Mouse (Mus musculus): ENCODE measurements at regions not wholly inside any gene's neighbourhood (a gene's known extent, or its start where the extent isn't known, plus 50 kb on each side); places are given as distances from the start of the nearest gene placed in this dataset.

- Histone ChIP-seq H3K27ac (ENCODE audit: low read depth, low read length) (no peak overlapping the region), H3K4me2 (replicated peaks; ENCODE audit: low read depth, low read length) (no peak overlapping the region), H3K4me3 (ENCODE audit: low read depth, low read length) (no peak overlapping the region), H3K27me3 (ENCODE audit: control insufficient read depth, insufficient read depth, low read length) (no peaks in the 10 kb centered on the region), H3K36me3 (ENCODE audit: control insufficient read depth, insufficient read depth, low read length) (no peaks in the 10 kb centered on the region), H3K4me1 (replicated peaks; ENCODE audit: control insufficient read depth, insufficient read depth, low read length) (no peaks in the 10 kb centered on the region), H3K9me3 (ENCODE audit: control insufficient read depth, low read length) (no peaks in the 10 kb centered on the region), H3K9ac (ENCODE audit: low read depth, low read length) (no peak overlapping the region)
- no peak for ATAC-seq (ENCODE audit: low FRiP score)
- no peak for DNase-seq (ENCODE audit: low spot score)
- 78% methylated on average over 2 of the region's 2 CpGs for WGBS
Observed at GRCm38 (mm10) chr3:149496122-149496521, 505.8 kb upstream of the Adgrl2 start.

- WGBS: 87% methylated on average over 4 of the region's 4 CpGs
- H3K4me1 ChIP-seq (replicated peaks; ENCODE audit: control insufficient read depth, insufficient read depth, low read length): no peaks in the 10 kb centered on the region
- no peaks in the 10 kb centered on the region for H3K36me3 ChIP-seq (ENCODE audit: control insufficient read depth, insufficient read depth, low read length)
- no peak overlapping the region for H3K4me2 ChIP-seq (replicated peaks; ENCODE audit: low read depth, low read length)
- H3K4me3 ChIP-seq (ENCODE audit: low read depth, low read length): no peak overlapping the region
- H3K9me3 ChIP-seq (ENCODE audit: control insufficient read depth, low read length): no peaks in the 10 kb centered on the region
- DNase-seq (ENCODE audit: low spot score): no peak
- no peaks in the 10 kb centered on the region for H3K27me3 ChIP-seq (ENCODE audit: control insufficient read depth, insufficient read depth, low read length)
- no peak for ATAC-seq (ENCODE audit: low FRiP score)
- H3K27ac ChIP-seq (ENCODE audit: low read depth, low read length): no peak overlapping the region
- H3K9ac ChIP-seq (ENCODE audit: low read depth, low read length): no peak overlapping the region
Observed at GRCm38 (mm10) chr3:149488147-149488546, 497.8 kb upstream of the Adgrl2 start.

- Histone ChIP-seq H3K4me2 (replicated peaks; ENCODE audit: low read depth, low read length) (no peak overlapping the region), H3K27me3 (ENCODE audit: control insufficient read depth, insufficient read depth, low read length) (no peaks in the 10 kb centered on the region), H3K4me1 (replicated peaks; ENCODE audit: control insufficient read depth, insufficient read depth, low read length) (no peaks in the 10 kb centered on the region), H3K9me3 (ENCODE audit: control insufficient read depth, low read length) (no peaks in the 10 kb centered on the region), H3K9ac (ENCODE audit: low read depth, low read length) (no peak overlapping the region), H3K4me3 (ENCODE audit: low read depth, low read length) (no peak overlapping the region), H3K36me3 (ENCODE audit: control insufficient read depth, insufficient read depth, low read length) (no peaks in the 10 kb centered on the region), H3K27ac (ENCODE audit: low read depth, low read length) (no peak overlapping the region)
- DNase-seq (ENCODE audit: low spot score) (no peak), ATAC-seq (ENCODE audit: low FRiP score) (no peak)
- WGBS: 80% methylated on average over 4 of the region's 4 CpGs
Observed at GRCm38 (mm10) chr3:149485406-149485805, 495.1 kb upstream of the Adgrl2 start.

- 69% methylated on average over 2 of the region's 2 CpGs for WGBS
- no peak overlapping the region for H3K27ac ChIP-seq (ENCODE audit: low read depth, low read length)
- no peak overlapping the region for H3K4me2 ChIP-seq (replicated peaks; ENCODE audit: low read depth, low read length)
- ATAC-seq (ENCODE audit: low FRiP score) (no peak), DNase-seq (ENCODE audit: low spot score) (no peak)
- no peaks in the 10 kb centered on the region for H3K9me3 ChIP-seq (ENCODE audit: control insufficient read depth, low read length)
- H3K9ac ChIP-seq (ENCODE audit: low read depth, low read length): no peak overlapping the region
- no peaks in the 10 kb centered on the region for H3K4me1 ChIP-seq (replicated peaks; ENCODE audit: control insufficient read depth, insufficient read depth, low read length)
- no peaks in the 10 kb centered on the region for H3K27me3 ChIP-seq (ENCODE audit: control insufficient read depth, insufficient read depth, low read length)
- H3K4me3 ChIP-seq (ENCODE audit: low read depth, low read length): no peak overlapping the region
- H3K36me3 ChIP-seq (ENCODE audit: control insufficient read depth, insufficient read depth, low read length): no peaks in the 10 kb centered on the region
Observed at GRCm38 (mm10) chr3:149484319-149484718, 494.0 kb upstream of the Adgrl2 start.

- no peak overlapping the region for H3K4me2 ChIP-seq (replicated peaks; ENCODE audit: low read depth, low read length)
- H3K4me1 ChIP-seq (replicated peaks; ENCODE audit: control insufficient read depth, insufficient read depth, low read length): no peaks in the 10 kb centered on the region
- no peaks in the 10 kb centered on the region for H3K9me3 ChIP-seq (ENCODE audit: control insufficient read depth, low read length)
- H3K4me3 ChIP-seq (ENCODE audit: low read depth, low read length): no peak overlapping the region
- WGBS: 84% methylated on average over 2 of the region's 2 CpGs
- no peaks in the 10 kb centered on the region for H3K27me3 ChIP-seq (ENCODE audit: control insufficient read depth, insufficient read depth, low read length)
- no peak overlapping the region for H3K9ac ChIP-seq (ENCODE audit: low read depth, low read length)
- H3K36me3 ChIP-seq (ENCODE audit: control insufficient read depth, insufficient read depth, low read length): no peaks in the 10 kb centered on the region
- DNase-seq (ENCODE audit: low spot score) (no peak), ATAC-seq (ENCODE audit: low FRiP score) (no peak)
- H3K27ac ChIP-seq (ENCODE audit: low read depth, low read length): no peak overlapping the region
Observed at GRCm38 (mm10) chr3:149476151-149476550, 485.8 kb upstream of the Adgrl2 start.

- Histone ChIP-seq H3K4me2 (replicated peaks; ENCODE audit: low read depth, low read length) (no peak overlapping the region), H3K4me1 (replicated peaks; ENCODE audit: control insufficient read depth, insufficient read depth, low read length) (no peaks in the 10 kb centered on the region), H3K27ac (ENCODE audit: low read depth, low read length) (no peak overlapping the region), H3K27me3 (ENCODE audit: control insufficient read depth, insufficient read depth, low read length) (no peaks in the 10 kb centered on the region), H3K4me3 (ENCODE audit: low read depth, low read length) (no peak overlapping the region), H3K36me3 (ENCODE audit: control insufficient read depth, insufficient read depth, low read length) (no peaks in the 10 kb centered on the region), H3K9me3 (ENCODE audit: control insufficient read depth, low read length) (no peaks in the 10 kb centered on the region), H3K9ac (ENCODE audit: low read depth, low read length) (no peak overlapping the region)
- ATAC-seq (ENCODE audit: low FRiP score) (no peak), DNase-seq (ENCODE audit: low spot score) (no peak)
- WGBS: 91% methylated on average over 5 of the region's 5 CpGs
Observed at GRCm38 (mm10) chr3:149466973-149467372, 476.6 kb upstream of the Adgrl2 start.

DNA sequence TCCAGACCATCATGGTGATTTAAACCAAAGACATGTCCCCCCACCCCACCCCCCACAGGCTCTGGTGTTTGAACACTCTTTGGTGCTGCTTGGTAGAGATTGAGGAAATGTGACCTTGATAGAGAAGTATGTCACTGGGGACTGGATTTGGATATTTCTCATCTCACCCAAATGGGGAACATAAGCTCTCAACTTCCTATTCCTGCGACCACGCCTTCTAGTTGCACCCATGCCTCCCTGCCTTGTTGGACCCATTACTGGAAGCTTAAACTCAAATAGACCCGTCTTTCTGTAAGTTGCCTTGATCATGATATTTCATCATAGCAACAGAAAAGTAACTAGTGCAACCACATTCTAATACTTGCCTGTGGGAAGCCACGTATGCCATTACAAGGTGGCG, 474.2 kb upstream of the Adgrl2 start:
- no peaks in the 10 kb centered on the region for H3K36me3 ChIP-seq (ENCODE audit: control insufficient read depth, insufficient read depth, low read length)
- 92% methylated on average over 5 of the region's 5 CpGs for WGBS
- H3K4me1 ChIP-seq (replicated peaks; ENCODE audit: control insufficient read depth, insufficient read depth, low read length): no peaks in the 10 kb centered on the region
- H3K27ac ChIP-seq (ENCODE audit: low read depth, low read length): no peak overlapping the region
- no peak overlapping the region for H3K9ac ChIP-seq (ENCODE audit: low read depth, low read length)
- ATAC-seq (ENCODE audit: low FRiP score) (no peak), DNase-seq (ENCODE audit: low spot score) (no peak)
- no peaks in the 10 kb centered on the region for H3K9me3 ChIP-seq (ENCODE audit: control insufficient read depth, low read length)
- H3K4me3 ChIP-seq (ENCODE audit: low read depth, low read length): no peak overlapping the region
- H3K4me2 ChIP-seq (replicated peaks; ENCODE audit: low read depth, low read length): no peak overlapping the region
- no peaks in the 10 kb centered on the region for H3K27me3 ChIP-seq (ENCODE audit: control insufficient read depth, insufficient read depth, low read length)

- no peak overlapping the region for H3K9ac ChIP-seq (ENCODE audit: low read depth, low read length)
- no peaks in the 10 kb centered on the region for H3K9me3 ChIP-seq (ENCODE audit: control insufficient read depth, low read length)
- no peak overlapping the region for H3K27ac ChIP-seq (ENCODE audit: low read depth, low read length)
- no peaks in the 10 kb centered on the region for H3K36me3 ChIP-seq (ENCODE audit: control insufficient read depth, insufficient read depth, low read length)
- peak; percentile 90 for ATAC-seq (ENCODE audit: low FRiP score)
- H3K27me3 ChIP-seq (ENCODE audit: control insufficient read depth, insufficient read depth, low read length): no peaks in the 10 kb centered on the region
- DNase-seq (ENCODE audit: low spot score): peak; percentile 52
- H3K4me1 ChIP-seq (replicated peaks; ENCODE audit: control insufficient read depth, insufficient read depth, low read length): no peaks in the 10 kb centered on the region
- H3K4me3 ChIP-seq (ENCODE audit: low read depth, low read length): no peak overlapping the region
- no peak overlapping the region for H3K4me2 ChIP-seq (replicated peaks; ENCODE audit: low read depth, low read length)
- 36% methylated on average over 2 of the region's 2 CpGs for WGBS
Observed at GRCm38 (mm10) chr3:149462121-149462541, 471.8 kb upstream of the Adgrl2 start.

GRCm38 (mm10) chr3:149461613-149462012, 471.3 kb upstream of the Adgrl2 start:
- ATAC-seq (ENCODE audit: low FRiP score) (peak; percentile 37; the same call in 1 of the 2 replicates), DNase-seq (ENCODE audit: low spot score) (no peak)
- Histone ChIP-seq H3K4me2 (replicated peaks; ENCODE audit: low read depth, low read length) (no peak overlapping the region), H3K4me3 (ENCODE audit: low read depth, low read length) (no peak overlapping the region), H3K27ac (ENCODE audit: low read depth, low read length) (no peak overlapping the region), H3K36me3 (ENCODE audit: control insufficient read depth, insufficient read depth, low read length) (no peaks in the 10 kb centered on the region), H3K9me3 (ENCODE audit: control insufficient read depth, low read length) (no peaks in the 10 kb centered on the region), H3K9ac (ENCODE audit: low read depth, low read length) (no peak overlapping the region), H3K27me3 (ENCODE audit: control insufficient read depth, insufficient read depth, low read length) (no peaks in the 10 kb centered on the region), H3K4me1 (replicated peaks; ENCODE audit: control insufficient read depth, insufficient read depth, low read length) (no peaks in the 10 kb centered on the region)
- 79% methylated on average over 2 of the region's 2 CpGs for WGBS
